In the genomic region with DNA sequence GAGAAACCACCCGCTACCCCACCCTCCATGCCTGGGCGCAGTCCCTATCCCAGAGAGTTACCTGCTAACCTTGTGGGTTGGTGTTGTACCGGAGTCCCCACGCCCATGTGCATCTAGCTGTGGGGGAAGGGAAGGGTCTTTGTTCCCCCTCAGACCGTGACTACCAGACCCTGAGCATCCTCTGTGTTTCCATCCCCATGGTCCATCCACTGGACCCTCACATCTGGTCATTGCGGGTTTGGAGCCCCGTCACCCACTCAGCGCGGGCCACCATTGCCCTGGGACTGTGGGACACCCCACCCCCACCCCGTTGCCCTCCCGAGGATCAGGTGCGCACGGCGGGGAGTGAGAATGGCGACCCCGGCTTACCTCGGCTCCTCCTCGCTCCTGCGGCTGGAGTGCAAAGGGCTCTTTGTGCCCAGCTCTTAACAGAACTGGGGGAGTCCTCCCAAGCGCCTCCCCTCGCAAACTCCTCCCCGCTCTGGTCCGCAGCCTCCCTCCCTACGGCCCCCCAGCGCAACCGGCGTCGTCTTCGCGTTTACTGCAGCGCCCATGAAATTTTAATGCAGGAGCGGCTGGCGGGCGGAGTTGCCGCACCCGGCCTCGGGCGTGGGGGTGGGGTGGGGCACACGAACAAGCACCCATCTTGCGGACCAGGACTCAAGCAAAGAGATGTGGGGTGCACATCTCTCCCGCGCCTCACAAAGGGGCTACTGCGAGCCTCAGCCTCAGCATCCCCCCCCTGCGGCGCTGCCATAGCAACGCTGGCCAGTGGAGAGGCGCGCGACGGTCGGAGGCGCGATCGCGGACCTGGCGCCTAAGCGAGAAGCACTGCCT, we compare ENCODE assay signal across 9 mouse cellular contexts. TPM values are rescaled to one million over a fixed set of nuclear protein-coding genes. Genes with fewer than 3 reads are reported as not detected.
DNase-seq lines count a peak whose midpoint lies in the region; ATAC-seq lines count a peak whose summit lies in the region.
"Had no signal": no experiment of that assay in that cellular context is flagged by ENCODE, and none has a peak within 500 bp of the region (broad histone marks: within the 10 kb centered on the region; RNA-seq: fewer than 3 reads in every experiment).

No protein-coding gene starts in this region.

- no peak overlapping the region for H3K27ac ChIP-seq in kidney, embryonic 15.5 days
- H3K27ac ChIP-seq in embryonic facial prominence, embryonic 10.5 days (replicated peaks), result peak overlapping the region; percentile 91
- peak overlapping the region; percentile 93 for H3K27ac ChIP-seq in hindbrain, embryonic 16.5 days (ENCODE audit: low read depth, low read length)
- H3K27ac ChIP-seq in stomach, embryonic 14.5 days (ENCODE audit: low read length), result peak overlapping the region; percentile 28; the same call in 1 of the 2 replicates
- H3K27ac ChIP-seq: liver, embryonic 14.5 days had no signal

- H3K4me2 ChIP-seq in kidney, embryonic 15.5 days, result peak overlapping the region; percentile 67
- H3K4me2 ChIP-seq in hindbrain, embryonic 16.5 days (ENCODE audit: low read length), result peak overlapping the region; percentile 66
- H3K4me2 ChIP-seq in stomach, embryonic 14.5 days (replicated peaks; ENCODE audit: low read depth, low read length), result peak overlapping the region; percentile 55

- no peak for DNase-seq in kidney, adult 18-20 months
- DNase-seq in embryonic facial prominence, embryonic 10.5 days (ENCODE audit: low spot score), result peak; percentile 76
- DNase-seq in thymus, postnatal 25 days, result no peak

- H3K9ac ChIP-seq in kidney, embryonic 15.5 days, result no peak overlapping the region
- H3K9ac ChIP-seq in hindbrain, embryonic 16.5 days (ENCODE audit: low read depth, low read length), result peak overlapping the region; percentile 89
- H3K9ac ChIP-seq in stomach, embryonic 14.5 days (replicated peaks; ENCODE audit: low read depth, low read length), result no peak overlapping the region
- H3K9ac ChIP-seq: liver, embryonic 14.5 days had no signal

- ATAC-seq in kidney, embryonic 15.5 days (replicated peaks; ENCODE audit: low FRiP score), result peak; percentile 30; the same call in 1 of the 2 replicates
- ATAC-seq in hindbrain, embryonic 16.5 days, result peak; percentile 88
- peak; percentile 15; the same call in 1 of the 2 replicates for ATAC-seq in megakaryocyte progenitor cell, adult 5-6 weeks (replicated peaks; ENCODE audit: poor library complexity)
- peak; percentile 46 for ATAC-seq in stomach, embryonic 14.5 days (ENCODE audit: insufficient number of reproducible peaks, insufficient read depth, low FRiP score, low read depth)
- ATAC-seq in erythroblast, adult 5-6 weeks (replicated peaks; ENCODE audit: low FRiP score, poor library complexity, severe bottlenecking), result no peak

- H3K27me3 ChIP-seq in kidney, embryonic 15.5 days, result peaks cover 86% of the 10 kb centered on the region
- peaks cover 82% of the 10 kb centered on the region for H3K27me3 ChIP-seq in embryonic facial prominence, embryonic 10.5 days (replicated peaks; ENCODE audit: low read depth, poor library complexity, severe bottlenecking)
- H3K27me3 ChIP-seq in hindbrain, embryonic 16.5 days (replicated peaks; ENCODE audit: control insufficient read depth, insufficient read depth, low read length), result no peaks in the 10 kb centered on the region
- peaks cover 34% of the 10 kb centered on the region for H3K27me3 ChIP-seq in stomach, embryonic 14.5 days (ENCODE audit: control insufficient read depth, insufficient read depth, low read length)

- WGBS in kidney, embryonic 15.5 days, result under 1% methylated on average over 56 of the region's 57 CpGs
- WGBS in embryonic facial prominence, embryonic 10.5 days, result under 1% methylated on average over 57 of the region's 57 CpGs
- WGBS in hindbrain, embryonic 16.5 days, result under 1% methylated on average over 51 of the region's 57 CpGs
- WGBS in stomach, embryonic 14.5 days, result 1% methylated on average over 57 of the region's 57 CpGs

- no peaks in the 10 kb centered on the region for H3K36me3 ChIP-seq in kidney, embryonic 15.5 days
- H3K36me3 ChIP-seq in embryonic facial prominence, embryonic 10.5 days (replicated peaks), result peaks cover 12% of the 10 kb centered on the region
- 0 out of 2 replicates have a peak, but pooled peaks cover 3% of the 10 kb centered on the region for H3K36me3 ChIP-seq in hindbrain, embryonic 16.5 days (ENCODE audit: control insufficient read depth, insufficient read depth, low read length)
- H3K36me3 ChIP-seq in stomach, embryonic 14.5 days (ENCODE audit: control insufficient read depth, insufficient read depth, low read length), result no peaks in the 10 kb centered on the region

- H3K4me3 ChIP-seq in kidney, embryonic 15.5 days (replicated peaks), result peak overlapping the region; percentile 43
- H3K4me3 ChIP-seq in embryonic facial prominence, embryonic 10.5 days, result peak overlapping the region; percentile 69
- H3K4me3 ChIP-seq in hindbrain, embryonic 16.5 days (ENCODE audit: low read length), result peak overlapping the region; percentile 68
- peak overlapping the region; percentile 31 for H3K4me3 ChIP-seq in stomach, embryonic 14.5 days (ENCODE audit: low read depth, low read length)

- peaks cover 26% of the 10 kb centered on the region for H3K4me1 ChIP-seq in kidney, embryonic 15.5 days
- H3K4me1 ChIP-seq in embryonic facial prominence, embryonic 10.5 days, result peaks cover 45% of the 10 kb centered on the region
- peaks cover 31% of the 10 kb centered on the region for H3K4me1 ChIP-seq in hindbrain, embryonic 16.5 days (ENCODE audit: control insufficient read depth, insufficient read depth, low read depth, low read length)
- peaks cover 8% of the 10 kb centered on the region; the same call in 1 of the 2 replicates for H3K4me1 ChIP-seq in stomach, embryonic 14.5 days (ENCODE audit: control insufficient read depth, insufficient read depth, low read length)

- no peaks in the 10 kb centered on the region for H3K9me3 ChIP-seq in kidney, embryonic 15.5 days (replicated peaks)
- H3K9me3 ChIP-seq in embryonic facial prominence, embryonic 10.5 days, result no peaks in the 10 kb centered on the region
- H3K9me3 ChIP-seq in hindbrain, embryonic 16.5 days (ENCODE audit: control insufficient read depth, low read length), result no peaks in the 10 kb centered on the region
- H3K9me3 ChIP-seq in stomach, embryonic 14.5 days (ENCODE audit: control insufficient read depth, low read depth, low read length), result no peaks in the 10 kb centered on the region

RNA-seq across cellular contexts. Expression of a gene that starts 23.9 kb away (rescaled TPM):
- 0.99 and 1.1 TPM in 2 replicates for polyA plus RNA-seq in kidney, embryonic 15.5 days (2015; fragmentation: Nextera tagmentation; extraction: Ambion mirVana)
- 0.35 and 0.69 TPM in 2 replicates for polyA plus RNA-seq in embryonic facial prominence, embryonic 10.5 days (2016; fragmentation: Nextera tagmentation; extraction: Ambion mirVana)
- 1.2 and 1.3 TPM in 2 replicates for polyA plus RNA-seq in hindbrain, embryonic 16.5 days (2015; fragmentation: Nextera tagmentation; extraction: Ambion mirVana)
- total RNA-seq in megakaryocyte progenitor cell, adult 5-6 weeks (2015), result not detected in 2 replicates
- not detected in 2 replicates for total RNA-seq in megakaryocyte progenitor cell, adult 5-6 weeks (2017)
- 2.6 and 2.7 TPM in 2 replicates for polyA plus RNA-seq in stomach, embryonic 14.5 days (2014; fragmentation: Nextera tagmentation; extraction: Ambion mirVana)
- 3.3 TPM in 1 of 2 replicates, not detected in the other for total RNA-seq in erythroblast, adult 5-6 weeks (2015; ENCODE audit: low replicate concordance)
- not detected in 2 replicates for total RNA-seq in erythroblast, adult 5-6 weeks (2017; ENCODE audit: low replicate concordance)

RNA-seq across cellular contexts. Expression of a gene that starts 27.2 kb away (rescaled TPM):
- polyA plus RNA-seq in kidney, embryonic 15.5 days (2015; fragmentation: Nextera tagmentation; extraction: Ambion mirVana), result 2.1 and 2.4 TPM in 2 replicates
- polyA plus RNA-seq in embryonic facial prominence, embryonic 10.5 days (2016; fragmentation: Nextera tagmentation; extraction: Ambion mirVana), result 0.20 and 0.80 TPM in 2 replicates
- polyA plus RNA-seq in hindbrain, embryonic 16.5 days (2015; fragmentation: Nextera tagmentation; extraction: Ambion mirVana), result 6.6 and 7.7 TPM in 2 replicates
- not detected in 2 replicates for total RNA-seq in megakaryocyte progenitor cell, adult 5-6 weeks (2015)
- total RNA-seq in megakaryocyte progenitor cell, adult 5-6 weeks (2017), result not detected in 2 replicates
- polyA plus RNA-seq in stomach, embryonic 14.5 days (2014; fragmentation: Nextera tagmentation; extraction: Ambion mirVana), result 2.2 and 3.1 TPM in 2 replicates
- not detected in 2 replicates for total RNA-seq in erythroblast, adult 5-6 weeks (2015; ENCODE audit: low replicate concordance)
- not detected in 2 replicates for total RNA-seq in erythroblast, adult 5-6 weeks (2017; ENCODE audit: low replicate concordance)

RNA-seq across cellular contexts. Expression of a gene that starts 48.0 kb away (rescaled TPM):
- polyA plus RNA-seq in kidney, embryonic 15.5 days (2015; fragmentation: Nextera tagmentation; extraction: Ambion mirVana), result 53.4 and 60.0 TPM in 2 replicates
- polyA plus RNA-seq in embryonic facial prominence, embryonic 10.5 days (2016; fragmentation: Nextera tagmentation; extraction: Ambion mirVana), result 34.0 and 35.9 TPM in 2 replicates
- 35.6 and 35.9 TPM in 2 replicates for polyA plus RNA-seq in hindbrain, embryonic 16.5 days (2015; fragmentation: Nextera tagmentation; extraction: Ambion mirVana)
- total RNA-seq in megakaryocyte progenitor cell, adult 5-6 weeks (2015), result 22.6 and 29.6 TPM in 2 replicates
- total RNA-seq in megakaryocyte progenitor cell, adult 5-6 weeks (2017), result 31.4 and 45.3 TPM in 2 replicates
- polyA plus RNA-seq in stomach, embryonic 14.5 days (2014; fragmentation: Nextera tagmentation; extraction: Ambion mirVana), result 35.3 and 38.4 TPM in 2 replicates
- 11.7 and 14.0 TPM in 2 replicates for total RNA-seq in erythroblast, adult 5-6 weeks (2015; ENCODE audit: low replicate concordance)
- 5.0 and 6.4 TPM in 2 replicates for total RNA-seq in erythroblast, adult 5-6 weeks (2017; ENCODE audit: low replicate concordance)
